Mouse (Mus musculus) kidney, adult 2 months (tissue): Measurements from ENCODE around the gene Map3k1.

Source experiments
- CTCF ChIP-seq: fragments of 200-500 bp; conservative IDR thresholded peaks from 2 replicates; pipeline ENCODE4 v1.5.1; 2011; ENCODE audit warnings: low read depth, mild to moderate bottlenecking, control low read depth, low read length, moderate library complexity, mixed read lengths; ENCODE audit not compliant: insufficient read depth, insufficient read length
- POLR2A ChIP-seq: fragments of 200-500 bp; IDR thresholded peaks from one replicate; pipeline ENCODE4 v1.6.1; 2011; ENCODE audit warnings: low read depth, low read length, control low read depth

- no peak for TF ChIP-seq CTCF
- no peak for TF ChIP-seq POLR2A
Observed at GRCm38 (mm10) chr13:111798044-111798443, 10.7 kb downstream of the Map3k1 start.
